Mouse (Mus musculus): ENCODE data around the gene Gm3055.
"Not testable (repeated sequence)": the region's sequence is repeated elsewhere in the genome, so short reads cannot be mapped to it uniquely, and the experiment has no call there.

Gm3055 gene

DNA sequence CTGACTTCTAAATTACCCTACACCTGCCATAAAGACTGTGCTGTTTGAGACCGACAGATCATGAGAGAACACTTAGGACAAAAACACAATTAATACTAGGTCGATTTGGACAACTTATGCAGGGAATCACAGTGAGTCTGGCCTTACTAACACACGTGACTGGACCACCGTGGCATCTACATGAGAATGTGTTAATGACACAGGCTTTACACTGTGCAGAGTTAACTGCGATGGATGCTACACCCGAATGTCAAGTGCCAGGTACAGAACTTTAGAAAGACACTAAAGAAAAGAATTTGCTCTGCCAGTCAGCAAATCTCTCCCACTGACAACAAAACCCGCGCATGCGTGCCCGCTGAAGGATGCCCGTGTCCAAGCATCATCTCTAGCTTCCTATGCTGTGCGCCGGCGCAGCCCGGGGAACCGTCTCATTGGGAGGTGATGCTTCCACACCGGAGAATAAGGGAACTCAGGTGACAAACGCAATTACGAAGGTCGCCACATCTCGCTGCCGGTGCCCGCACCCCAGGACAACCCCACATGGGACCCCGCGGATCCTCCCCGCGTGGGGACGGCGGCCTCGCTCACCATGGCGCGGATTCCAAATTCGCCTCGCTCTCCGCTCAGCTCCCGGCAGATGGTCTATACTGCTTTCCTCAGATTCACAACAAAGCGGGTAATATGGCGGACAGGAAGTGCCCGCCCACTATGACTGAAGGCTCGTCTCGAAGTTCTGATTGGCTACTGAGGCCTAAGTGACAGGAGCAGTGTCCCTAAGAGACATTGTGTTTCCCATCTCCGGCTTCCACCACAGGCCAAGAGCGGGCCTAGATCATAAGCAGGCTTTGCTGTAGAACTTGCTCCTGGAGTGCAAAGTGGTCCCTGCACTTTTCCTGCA, at the start of gene Gm3055:
Gene Gm3055 (minus strand): TSS at position 656 of the 898 bp plus-strand sequence.
- DNase-seq (ENCODE audit: low spot score) = not testable (repeated sequence)

- not testable (repeated sequence) for DNase-seq (ENCODE audit: low spot score)
Observed at GRCm38 (mm10) chr10:81811899-81812298, 40.9 kb upstream of the Gm3055 start, which contains the start of gene Gm4767. Gm4767 (plus strand) TSS chr10:81812186.

- not testable (repeated sequence) for DNase-seq (ENCODE audit: low spot score)
Observed at GRCm38 (mm10) chr10:81771404-81771777, 430 bp upstream of the Gm3055 start.

- not testable (repeated sequence) for DNase-seq (ENCODE audit: low spot score)
Observed at GRCm38 (mm10) chr10:81704531-81705301, 66.2 kb downstream of the Gm3055 start, which contains the start of gene Zfp433. Zfp433 (plus strand) TSS chr10:81704825.

All from lung, postnatal 25 days (tissue).